Mouse (Mus musculus) limb, embryonic 11.5 days (tissue): ENCODE measurements around the gene Pawr. TPM values are rescaled to one million over a fixed set of nuclear protein-coding genes. Genes with fewer than 3 reads are reported as not detected.

Source experiments
- ATAC-seq: fragments of 200-750 bp; cut with Nextera tagmentation; 2 replicates; pipeline ENCODE4 v1.8.0; 2017; ENCODE audit warnings: low read depth; ENCODE audit not compliant: insufficient number of reproducible peaks, low FRiP score, low TSS enrichment
- DNase-seq: peaks from one replicate; pipeline ENCODE4 v3.0.0-alpha.2; 2015; ENCODE audit warnings: low spot score
- H3K27ac ChIP-seq: fragments of 300-500 bp; sonication (generic); replicated peaks from 2 replicates; pipeline ENCODE4 v1.5.1; 2014; ENCODE audit warnings: low read depth, mild to moderate bottlenecking, low read length
- H3K27me3 ChIP-seq: fragments of 300-500 bp; sonication (generic); 2 replicates; pipeline ENCODE4 v1.6.1; 2014; ENCODE audit warnings: mild to moderate bottlenecking, low read length, mixed read lengths; ENCODE audit not compliant: control insufficient read depth, insufficient read depth
- H3K36me3 ChIP-seq: fragments of 300-500 bp; sonication (generic); 2 replicates; pipeline ENCODE4 v1.6.1; 2014; ENCODE audit warnings: mild to moderate bottlenecking, low read length, moderate library complexity, mixed read lengths; ENCODE audit not compliant: control insufficient read depth, insufficient read depth
- H3K4me1 ChIP-seq: fragments of 300-500 bp; sonication (generic); 2 replicates; pipeline ENCODE4 v1.6.1; 2014; ENCODE audit warnings: low read length, mixed read lengths; ENCODE audit not compliant: control insufficient read depth, insufficient read depth
- H3K4me2 ChIP-seq: fragments of 300-500 bp; sonication (generic); 2 replicates; pipeline ENCODE4 v1.6.1; 2014; ENCODE audit warnings: low read depth, mild to moderate bottlenecking, moderate library complexity; ENCODE audit not compliant: severe bottlenecking
- H3K4me3 ChIP-seq: fragments of 300-500 bp; sonication (generic); 2 replicates; pipeline ENCODE4 v1.5.1; 2014; ENCODE audit warnings: low read depth, low read length
- H3K9ac ChIP-seq: fragments of 300-500 bp; sonication (generic); 2 replicates; pipeline ENCODE4 v1.6.1; 2014; ENCODE audit warnings: mild to moderate bottlenecking, low read length
- H3K9me3 ChIP-seq: fragments of 300-500 bp; sonication (generic); 2 replicates; pipeline ENCODE4 v1.6.1; 2016; ENCODE audit warnings: low read length; ENCODE audit not compliant: control insufficient read depth
- WGBS: fragments of 180-500 bp; shearing (Covaris S2); extraction: QIAGEN DNeasy Blood & Tissue Kit; methylation state at CpG from one replicate; pipeline ENCODE4 v1.1.7; 2014; 5-methylcytosine and 5-hydroxymethylcytosine counted together
- polyA plus RNA-seq: library from polyadenylated mRNA; unstranded; fragments of >200 nt; fragmentation: Nextera tagmentation; extraction: Ambion mirVana; gene quantifications from 2 replicates; pipeline ENCODE4 v1.2.1, GENCODE M21; 2014

Pawr gene
- polyA plus RNA-seq, 1 experiment from 2014 or later = 4.9 TPM

- no peak for ATAC-seq
- H3K9me3 ChIP-seq = no peaks in the 10 kb centered on the region
- H3K36me3 ChIP-seq = no peaks in the 10 kb centered on the region; the same call in 1 of the 2 replicates
- H3K27me3 ChIP-seq = no peaks in the 10 kb centered on the region
- H3K27ac ChIP-seq = no peak overlapping the region
- H3K4me2 ChIP-seq = no peak overlapping the region
- H3K9ac ChIP-seq = no peak overlapping the region
- no peak overlapping the region for H3K4me3 ChIP-seq
- DNase-seq = no peak
- H3K4me1 ChIP-seq = no peaks in the 10 kb centered on the region
- WGBS = 91% methylated on average over 10 of the region's 10 CpGs
Observed at GRCm38 (mm10) chr10:108380715-108381114, 48.8 kb downstream of the Pawr start.

DNA sequence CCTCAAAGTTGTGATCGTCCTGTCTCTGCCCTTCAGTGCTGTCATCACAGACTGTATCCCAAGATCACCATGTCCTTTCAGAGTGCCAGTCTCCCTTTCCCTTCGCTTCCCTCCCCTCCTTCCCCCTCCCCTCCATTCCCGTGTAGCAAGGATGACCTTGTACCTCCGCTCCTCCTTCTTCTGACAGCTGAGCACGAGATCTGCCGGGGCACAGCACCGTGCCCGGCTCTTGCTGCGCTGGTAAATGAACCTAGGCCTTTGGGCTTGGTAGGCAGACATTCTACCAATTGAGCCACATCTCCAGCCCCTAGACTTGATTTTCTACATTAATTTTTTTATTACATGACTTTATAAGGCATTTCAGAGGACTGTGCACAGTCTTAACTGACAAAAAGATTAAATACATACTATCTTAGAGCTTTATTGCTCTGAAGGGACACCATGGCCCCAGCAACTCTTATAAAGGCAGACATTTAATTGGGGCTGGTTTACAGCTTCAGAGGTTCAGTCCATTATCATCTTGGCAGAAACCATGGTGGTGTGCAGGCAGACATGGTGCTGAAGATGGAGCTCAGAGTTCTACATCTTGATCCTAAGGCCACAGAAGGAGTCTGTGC lies 52.3 kb downstream of the Pawr start:
- Histone ChIP-seq H3K4me3 (no peak overlapping the region), H3K36me3 (no peaks in the 10 kb centered on the region), H3K9ac (no peak overlapping the region), H3K4me2 (no peak overlapping the region), H3K27me3 (no peaks in the 10 kb centered on the region), H3K9me3 (no peaks in the 10 kb centered on the region), H3K4me1 (peaks cover 3% of the 10 kb centered on the region; the same call in 1 of the 2 replicates), H3K27ac (no peak overlapping the region)
- WGBS = 90% methylated on average over 9 of the region's 9 CpGs
- ATAC-seq (no peak), DNase-seq (no peak)

GRCm38 (mm10) chr10:108385480-108385955 lies 53.6 kb downstream of the Pawr start:
- Histone ChIP-seq H3K4me3 (no peak overlapping the region), H3K9me3 (no peaks in the 10 kb centered on the region), H3K36me3 (no peaks in the 10 kb centered on the region), H3K9ac (no peak overlapping the region), H3K4me2 (no peak overlapping the region), H3K27me3 (no peaks in the 10 kb centered on the region), H3K4me1 (peaks cover 9% of the 10 kb centered on the region), H3K27ac (no peak overlapping the region)
- DNase-seq (peak; percentile 25), ATAC-seq (0 out of 2 replicates have a peak, but pooled peaks have one; percentile 29)
- 29% methylated on average over 5 of the region's 5 CpGs for WGBS

GRCm38 (mm10) chr10:108388410-108388915 lies 56.5 kb downstream of the Pawr start:
- no peaks in the 10 kb centered on the region for H3K9me3 ChIP-seq
- no peak overlapping the region for H3K9ac ChIP-seq
- H3K4me2 ChIP-seq = no peak overlapping the region
- no peaks in the 10 kb centered on the region for H3K27me3 ChIP-seq
- peaks cover 9% of the 10 kb centered on the region for H3K4me1 ChIP-seq
- no peak overlapping the region for H3K4me3 ChIP-seq
- H3K36me3 ChIP-seq = no peaks in the 10 kb centered on the region
- no peak overlapping the region for H3K27ac ChIP-seq
- ATAC-seq (no peak), DNase-seq (no peak)
- 85% methylated on average over 8 of the region's 8 CpGs for WGBS

DNA sequence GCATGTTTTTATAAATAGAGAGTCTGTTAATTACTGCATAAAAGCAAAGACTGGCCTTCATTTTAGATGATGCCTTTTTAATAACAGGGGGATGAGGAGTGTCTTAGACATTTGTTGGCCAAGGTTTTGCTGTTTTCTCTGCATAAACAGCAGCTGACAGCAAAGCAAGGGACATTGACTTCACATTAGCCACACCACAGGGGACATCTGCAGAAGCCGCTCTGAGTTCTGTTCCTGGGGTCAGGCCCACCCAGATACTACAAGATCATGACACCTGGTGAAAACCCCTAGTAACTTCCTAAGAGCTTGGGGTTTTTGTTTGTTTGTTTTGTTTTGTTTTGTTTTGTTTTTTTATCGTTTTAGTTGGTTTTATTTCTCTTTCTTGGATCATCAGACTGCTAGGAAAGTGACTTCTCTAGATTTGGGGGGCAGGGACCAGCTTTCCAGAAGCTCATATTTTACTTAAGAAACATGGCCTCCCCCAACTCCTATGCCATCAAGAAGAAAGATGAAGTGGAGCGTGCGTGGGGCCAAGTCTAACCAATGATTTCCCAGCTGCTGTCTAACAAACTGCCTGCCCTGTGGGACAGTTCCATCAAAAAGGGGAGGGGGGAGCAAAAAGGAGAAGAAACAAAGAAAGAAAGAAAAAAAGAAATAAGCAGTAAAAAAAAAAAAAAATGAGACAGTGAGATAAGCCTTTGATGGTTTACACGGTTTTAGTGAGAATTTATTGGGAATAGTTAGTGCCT lies 57.4 kb downstream of the Pawr start:
- Histone ChIP-seq H3K4me2 (no peak overlapping the region), H3K9ac (no peak overlapping the region), H3K36me3 (no peaks in the 10 kb centered on the region), H3K4me3 (no peak overlapping the region), H3K9me3 (no peaks in the 10 kb centered on the region), H3K27ac (no peak overlapping the region), H3K4me1 (peaks cover 9% of the 10 kb centered on the region), H3K27me3 (no peaks in the 10 kb centered on the region)
- DNase-seq (no peak), ATAC-seq (no peak)
- WGBS = 49% methylated on average over 5 of the region's 5 CpGs

DNA sequence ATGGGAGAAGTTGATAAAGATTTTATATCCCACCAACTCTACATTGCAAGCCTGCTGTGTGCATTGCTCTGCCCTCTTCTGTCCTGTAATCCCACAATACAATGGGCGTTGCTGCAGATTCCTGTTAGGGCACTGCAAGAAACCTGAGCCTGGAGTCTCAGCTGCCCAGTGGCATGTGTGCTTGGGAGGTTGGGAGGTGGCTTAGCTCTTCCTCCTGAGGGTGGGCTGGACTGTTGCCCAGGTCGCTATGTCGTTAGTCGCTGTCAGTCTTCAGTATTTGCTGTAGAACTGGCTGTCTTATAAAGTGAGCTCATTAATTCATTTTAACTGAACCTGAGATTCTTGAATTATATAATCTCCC lies 58.0 kb downstream of the Pawr start:
- H3K27ac ChIP-seq = no peak overlapping the region
- ATAC-seq = no peak
- WGBS = 28% methylated on average over 4 of the region's 4 CpGs
- no peaks in the 10 kb centered on the region for H3K27me3 ChIP-seq
- no peaks in the 10 kb centered on the region for H3K36me3 ChIP-seq
- H3K9ac ChIP-seq = no peak overlapping the region
- H3K4me1 ChIP-seq = peaks cover 9% of the 10 kb centered on the region
- no peak overlapping the region for H3K4me2 ChIP-seq
- H3K9me3 ChIP-seq = no peaks in the 10 kb centered on the region
- peak; percentile 40 for DNase-seq
- no peak overlapping the region for H3K4me3 ChIP-seq

DNA sequence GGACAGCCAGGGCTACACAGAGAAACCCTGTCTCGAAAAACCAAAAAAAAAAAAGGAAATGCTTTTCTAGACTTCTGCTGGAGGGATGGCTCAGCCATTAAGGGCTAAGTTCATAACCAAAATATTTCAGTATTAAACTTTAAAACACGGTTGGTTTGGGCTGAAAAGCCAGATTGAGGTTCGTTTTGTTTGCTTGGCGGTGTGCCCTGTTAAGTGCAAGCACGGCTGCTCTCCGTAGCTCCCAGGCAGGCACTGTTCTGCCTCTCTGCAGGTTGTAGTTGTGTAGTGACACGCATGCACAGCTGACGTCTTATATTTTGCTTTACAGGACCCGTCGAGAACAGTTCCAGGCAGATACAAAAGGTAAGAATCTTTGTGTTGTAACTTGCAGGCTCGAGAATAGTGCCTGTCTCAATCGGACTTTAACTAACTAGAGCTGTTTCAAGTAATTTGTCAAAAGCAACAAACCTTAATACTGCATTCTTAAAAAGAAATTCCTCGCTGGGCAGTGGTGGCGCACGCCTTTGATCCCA lies 59.5 kb downstream of the Pawr start:
- no peak for ATAC-seq
- WGBS = 92% methylated on average over 15 of the region's 15 CpGs
- no peak overlapping the region for H3K9ac ChIP-seq

GRCm38 (mm10) chr10:108392151-108392550 lies 60.2 kb downstream of the Pawr start:
- no peak overlapping the region for H3K27ac ChIP-seq
- H3K9ac ChIP-seq = no peak overlapping the region
- H3K4me3 ChIP-seq = no peak overlapping the region
- H3K4me1 ChIP-seq = peaks cover 9% of the 10 kb centered on the region
- no peak overlapping the region for H3K4me2 ChIP-seq
- WGBS = 95% methylated on average over 10 of the region's 10 CpGs
- H3K27me3 ChIP-seq = no peaks in the 10 kb centered on the region
- H3K9me3 ChIP-seq = no peaks in the 10 kb centered on the region
- no peak for ATAC-seq
- DNase-seq = no peak
- H3K36me3 ChIP-seq = no peaks in the 10 kb centered on the region

More for the DNA sequence above, 59.5 kb downstream of the Pawr start:
- Histone ChIP-seq H3K36me3 (no peaks in the 10 kb centered on the region), H3K27ac (no peak overlapping the region), H3K4me2 (no peak overlapping the region), H3K4me3 (no peak overlapping the region), H3K4me1 (peaks cover 9% of the 10 kb centered on the region), H3K27me3 (no peaks in the 10 kb centered on the region), H3K9me3 (no peaks in the 10 kb centered on the region)
- no peak for DNase-seq
